In genomic region chr14:56553331-56553730, GRCm38 (mm10) we compare ENCODE assay signal across 22 mouse cellular contexts. TPM values are rescaled to one million over a fixed set of nuclear protein-coding genes. Genes with fewer than 3 reads are reported as not detected.
DNase-seq lines count a peak whose midpoint lies in the region; ATAC-seq and TF ChIP-seq lines count a peak whose summit lies in the region.
"Had no signal": no experiment of that assay in that cellular context is flagged by ENCODE, and none has a peak within 500 bp of the region (broad histone marks: within the 10 kb centered on the region; RNA-seq: fewer than 3 reads in every experiment).

No protein-coding gene starts in this region.

- in situ Hi-C loops in CH12.LX (cut with MboI; ENCODE audit: low pct_ligation_motif_present, low pct_unique_long_range_greater_than_20kb, low sequenced_read_pairs): no loop called here

- TF ChIP-seq RAD21 in CH12.LX (IDR thresholded peaks at IDR 0.05; ENCODE audit: low read depth, low read length): no peak

- no peaks in the 10 kb centered on the region for H3K27me3 ChIP-seq in hindbrain, postnatal 0 days (ENCODE audit: insufficient read depth, low read length)
- H3K27me3 ChIP-seq in hindbrain, embryonic 16.5 days (replicated peaks; ENCODE audit: control insufficient read depth, insufficient read depth, low read length): no peaks in the 10 kb centered on the region
- H3K27me3 ChIP-seq in CH12.LX (replicated peaks): no peaks in the 10 kb centered on the region
- H3K27me3 ChIP-seq in midbrain, embryonic 15.5 days (replicated peaks): no peaks in the 10 kb centered on the region
- H3K27me3 ChIP-seq: Patski had no signal

- WGBS in hindbrain, postnatal 0 days: 89% methylated on average over 7 of the region's 7 CpGs
- WGBS in hindbrain, embryonic 16.5 days: 95% methylated on average over 7 of the region's 7 CpGs
- WGBS in midbrain, embryonic 15.5 days: 93% methylated on average over 7 of the region's 7 CpGs

- no peaks in the 10 kb centered on the region for H3K4me1 ChIP-seq in hindbrain, postnatal 0 days (ENCODE audit: insufficient read depth, low read length)
- no peaks in the 10 kb centered on the region for H3K4me1 ChIP-seq in hindbrain, embryonic 16.5 days (ENCODE audit: control insufficient read depth, insufficient read depth, low read depth, low read length)
- peaks cover 9 to 26% of the 10 kb centered on the region in 2 experiments for H3K4me1 ChIP-seq in CH12.LX (ENCODE audit: control insufficient read depth in 1 of 2, insufficient read depth in 2 of 2)
- H3K4me1 ChIP-seq in midbrain, embryonic 15.5 days: no peaks in the 10 kb centered on the region

- no peaks in the 10 kb centered on the region for H3K9me3 ChIP-seq in hindbrain, postnatal 0 days (ENCODE audit: low read length)
- H3K9me3 ChIP-seq in hindbrain, embryonic 16.5 days (ENCODE audit: control insufficient read depth, low read length): no peaks in the 10 kb centered on the region
- no peaks in the 10 kb centered on the region for H3K9me3 ChIP-seq in CH12.LX (replicated peaks; ENCODE audit: low read length)
- no peaks in the 10 kb centered on the region for H3K9me3 ChIP-seq in midbrain, embryonic 15.5 days
- H3K9me3 ChIP-seq: G1E had no signal

- dilution Hi-C loops in CH12.LX (cut with MboI; ENCODE audit: extremely low pct_ligation_motif_present, extremely low pct_unique_long_range_greater_than_20kb, low sequenced_read_pairs): no loop called here

- TF ChIP-seq EP300 in CH12.LX (IDR thresholded peaks at IDR 0.05; ENCODE audit: low read length): peak; percentile 86

- no peak overlapping the region for H3K27ac ChIP-seq in hindbrain, postnatal 0 days
- no peak overlapping the region for H3K27ac ChIP-seq in hindbrain, embryonic 16.5 days (ENCODE audit: low read depth, low read length)
- H3K27ac ChIP-seq in CH12.LX (ENCODE audit: insufficient read depth, low read depth): peak overlapping the region; percentile 80
- no peak overlapping the region for H3K27ac ChIP-seq in midbrain, embryonic 15.5 days

- TF ChIP-seq CTCF in hindbrain, postnatal 0 days (IDR thresholded peaks at IDR 0.05; ENCODE audit: low read depth): no peak
- TF ChIP-seq CTCF in CH12.LX (conservative IDR thresholded peaks at IDR 0.05 in 1 of 2, IDR thresholded peaks at IDR 0.05 in 1 of 2; ENCODE audit: low read depth in 2 of 2, low read length in 2 of 2): no peak

- no peak overlapping the region for H3K9ac ChIP-seq in hindbrain, postnatal 0 days (replicated peaks; ENCODE audit: low read length)
- no peak overlapping the region for H3K9ac ChIP-seq in hindbrain, embryonic 16.5 days (ENCODE audit: low read depth, low read length)
- peak overlapping the region; percentile 55 for H3K9ac ChIP-seq in CH12.LX (ENCODE audit: insufficient read depth, low read depth)
- H3K9ac ChIP-seq in midbrain, embryonic 15.5 days: no peak overlapping the region

- no peak for ATAC-seq in hindbrain, postnatal 0 days
- no peak for ATAC-seq in hindbrain, embryonic 16.5 days
- ATAC-seq in midbrain, embryonic 15.5 days (replicated peaks): no peak
- ATAC-seq: activated CD4-positive, CD25-positive, alpha-beta regulatory T cell, adult 4 months; CD4-positive, CD25-positive, alpha-beta regulatory T cell, adult 4 months; Patski had no signal

- no peak overlapping the region for H3K4me2 ChIP-seq in hindbrain, postnatal 0 days (ENCODE audit: low read depth, low read length)
- H3K4me2 ChIP-seq in hindbrain, embryonic 16.5 days (ENCODE audit: low read length): no peak overlapping the region
- peak overlapping the region; percentile 87 for H3K4me2 ChIP-seq in CH12.LX (ENCODE audit: insufficient read depth, low read depth, poor library complexity, severe bottlenecking)
- H3K4me2 ChIP-seq in midbrain, embryonic 15.5 days: no peak overlapping the region

- no peaks in the 10 kb centered on the region for H3K79me2 ChIP-seq in CH12.LX (replicated peaks; ENCODE audit: control insufficient read depth, extremely low read depth, insufficient read depth, poor library complexity, severe bottlenecking)

- no peak for TF ChIP-seq POLR2A in CH12.LX (IDR thresholded peaks at IDR 0.05; ENCODE audit: low read depth, low read length)

- H3K4me3 ChIP-seq in hindbrain, postnatal 0 days (ENCODE audit: low read length): no peak overlapping the region
- no peak overlapping the region for H3K4me3 ChIP-seq in hindbrain, embryonic 16.5 days (ENCODE audit: low read length)
- H3K4me3 ChIP-seq in CH12.LX (replicated peaks in 1 of 3; ENCODE audit: low read depth in 2 of 3, low read length in 2 of 3, poor library complexity in 1 of 3): peak overlapping the region; percentile 9 to 16 (median 10)
- H3K4me3 ChIP-seq in midbrain, embryonic 15.5 days: no peak overlapping the region

- H3K36me3 ChIP-seq in hindbrain, postnatal 0 days (ENCODE audit: insufficient read depth, low read length): no peaks in the 10 kb centered on the region; the same call in 1 of the 2 replicates
- H3K36me3 ChIP-seq in hindbrain, embryonic 16.5 days (ENCODE audit: control insufficient read depth, insufficient read depth, low read length): no peaks in the 10 kb centered on the region
- H3K36me3 ChIP-seq in CH12.LX (replicated peaks in 1 of 2; ENCODE audit: control insufficient read depth in 1 of 2, insufficient read depth in 1 of 2, low read length in 1 of 2): peaks cover 36 to 58% of the 10 kb centered on the region in 2 experiments
- H3K36me3 ChIP-seq in midbrain, embryonic 15.5 days (replicated peaks): peaks cover 14% of the 10 kb centered on the region; the same call in 1 of the 2 replicates

- DNase-seq in hindbrain, postnatal 0 days (ENCODE audit: low spot score): peak; percentile 5
- peak; percentile 72 for DNase-seq in A20 (ENCODE audit: low read depth, low spot score)
- DNase-seq in CH12.LX (ENCODE audit: extremely low read depth): peak; percentile 77
- no peak for DNase-seq in thymus, postnatal 36 days
- DNase-seq: adrenal gland, adult 2 months; adrenal gland, adult 8-10 months; adrenal gland, postnatal 10 days; adrenal gland, postnatal 14 days; adrenal gland, postnatal 25 days; adrenal gland, postnatal 36 days; B cell, adult 2 months; cerebellum, adult 11 months; cerebellum, adult 11-12 months; cerebellum, adult 18-20 months; cerebellum, adult 2 months; cerebellum, adult 8-10 months had no signal

TF ChIP-seq in CH12.LX, 34 proteins besides CTCF, POLR2A, EP300 and RAD21 (continues in another document):
- peak; percentile 11; the same call in 1 of the 2 replicates for TF ChIP-seq MAX (IDR thresholded peaks at IDR 0.05; ENCODE audit: low read length)
- 0 out of 2 replicates have a peak, but pooled peaks have one; percentile 60 for TF ChIP-seq RCOR1 (conservative IDR thresholded peaks at IDR 0.05; ENCODE audit: low read depth, low read length)
- no peak for TF ChIP-seq MAZ (IDR thresholded peaks at IDR 0.05; ENCODE audit: low read depth, low read length)
- TF ChIP-seq TCF12 (IDR thresholded peaks at IDR 0.05; ENCODE audit: low read depth, low read length): peak; percentile 59; the same call in 1 of the 2 replicates
- TF ChIP-seq SMC3 (IDR thresholded peaks at IDR 0.05; ENCODE audit: low read depth, low read length): no peak
- TF ChIP-seq JUND (conservative IDR thresholded peaks at IDR 0.05; ENCODE audit: low read depth, low read length): peak; percentile 87
- no peak for TF ChIP-seq TBP (conservative IDR thresholded peaks at IDR 0.05; ENCODE audit: low read depth, low read length)
- TF ChIP-seq ETS1 (conservative IDR thresholded peaks at IDR 0.05; ENCODE audit: low read depth, low read length): peak; percentile 74
- TF ChIP-seq NRF1 (IDR thresholded peaks at IDR 0.05; ENCODE audit: low read depth, low read length): no peak
- TF ChIP-seq ZC3H11A (IDR thresholded peaks at IDR 0.05; ENCODE audit: low read depth, low read length): no peak
- no peak for TF ChIP-seq PAX5 (IDR thresholded peaks at IDR 0.05; ENCODE audit: low read length)
- no peak for TF ChIP-seq CHD1 (IDR thresholded peaks at IDR 0.05; ENCODE audit: low read depth, low read length)
- TF ChIP-seq MAFK (IDR thresholded peaks at IDR 0.05; ENCODE audit: insufficient replicate concordance, low read length): no peak
- no peak for TF ChIP-seq ZMIZ1 (IDR thresholded peaks at IDR 0.05; ENCODE audit: low read depth, low read length)
- peak; percentile 42; the same call in 1 of the 2 replicates for TF ChIP-seq ELF1 (IDR thresholded peaks at IDR 0.05; ENCODE audit: low read depth, low read length)
- no peak for TF ChIP-seq MYC (IDR thresholded peaks at IDR 0.05; ENCODE audit: low read depth, low read length)
- no peak for TF ChIP-seq NELFE (IDR thresholded peaks at IDR 0.05; ENCODE audit: low read depth, low read length)
- TF ChIP-seq GABPA (IDR thresholded peaks at IDR 0.05; ENCODE audit: insufficient replicate concordance, low read depth, low read length): no peak
- TF ChIP-seq IRF4 (IDR thresholded peaks at IDR 0.05; ENCODE audit: low read depth, low read length): peak; percentile 93
- TF ChIP-seq ZNF384 (IDR thresholded peaks at IDR 0.05; ENCODE audit: low read depth, low read length): no peak
- TF ChIP-seq HCFC1 (IDR thresholded peaks at IDR 0.05; ENCODE audit: low read depth, low read length): no peak
- peak; percentile 73 for TF ChIP-seq MEF2A (IDR thresholded peaks at IDR 0.05; ENCODE audit: borderline replicate concordance, low read depth, low read length)
- peak; percentile 65 for TF ChIP-seq MXI1 (IDR thresholded peaks at IDR 0.05; ENCODE audit: low read depth, low read length)
- TF ChIP-seq E2F4 (IDR thresholded peaks at IDR 0.05; ENCODE audit: insufficient replicate concordance, low read depth, low read length): no peak
- TF ChIP-seq USF1 (IDR thresholded peaks at IDR 0.05; ENCODE audit: low read depth, low read length): no peak

RNA-seq across cellular contexts. Expression of gene Cenpj, which starts 21.9 kb away (rescaled TPM):
- 1.1 and 8.0 TPM in 2 replicates for total RNA-seq in hindbrain, postnatal 0 days (2014; rRNA removed)
- polyA plus RNA-seq in hindbrain, postnatal 0 days (2015; fragmentation: Nextera tagmentation; extraction: Ambion mirVana): 3.4 and 3.8 TPM in 2 replicates
- polyA plus RNA-seq in hindbrain, embryonic 16.5 days (2015; fragmentation: Nextera tagmentation; extraction: Ambion mirVana): 5.3 and 6.2 TPM in 2 replicates
- total RNA-seq in CH12.LX (2012; rRNA removed): 7.8 and 8.6 TPM in 2 replicates
- total RNA-seq in CH12.LX (2014; rRNA removed): 2.4 and 3.1 TPM in 2 replicates
- 10.8 and 12.3 TPM in 2 replicates for polyA plus RNA-seq in CH12.LX (2012; ENCODE audit: insufficient read length, low read depth)
- 6.2 and 6.3 TPM in 2 replicates for polyA plus RNA-seq in midbrain, embryonic 15.5 days (2015; fragmentation: Nextera tagmentation; extraction: Ambion mirVana)

RNA-seq across cellular contexts. Expression of gene Parp4, which starts 22.1 kb away (rescaled TPM):
- total RNA-seq in hindbrain, postnatal 0 days (2014; rRNA removed): 0.78 and 1.5 TPM in 2 replicates
- 1.6 and 1.8 TPM in 2 replicates for polyA plus RNA-seq in hindbrain, postnatal 0 days (2015; fragmentation: Nextera tagmentation; extraction: Ambion mirVana)
- polyA plus RNA-seq in hindbrain, embryonic 16.5 days (2015; fragmentation: Nextera tagmentation; extraction: Ambion mirVana): 0.90 and 1.3 TPM in 2 replicates
- 6.8 and 10.2 TPM in 2 replicates for total RNA-seq in CH12.LX (2012; rRNA removed)
- total RNA-seq in CH12.LX (2014; rRNA removed): 5.6 and 6.1 TPM in 2 replicates
- polyA plus RNA-seq in CH12.LX (2012; ENCODE audit: insufficient read length, low read depth): 11.3 and 13.0 TPM in 2 replicates
- 0.94 and 1.6 TPM in 2 replicates for polyA plus RNA-seq in midbrain, embryonic 15.5 days (2015; fragmentation: Nextera tagmentation; extraction: Ambion mirVana)

Comparison
In these comparisons a context has a peak if more than half of its experiments do, and no peak if none do; other contexts are left out.
1. DNase-seq: peak in hindbrain, postnatal 0 days (single experiment), A20 (single experiment) and CH12.LX (single experiment); none in thymus, postnatal 36 days (0 of 2).
2. H3K4me3 ChIP-seq: peak in CH12.LX (3 of 3); none in hindbrain, postnatal 0 days (single experiment), hindbrain, embryonic 16.5 days (single experiment) and midbrain, embryonic 15.5 days (single experiment).